Mouse (Mus musculus) hindbrain, postnatal 0 days (tissue): ENCODE measurements around the gene Miga1. TPM values are rescaled to one million over a fixed set of nuclear protein-coding genes. Genes with fewer than 3 reads are reported as not detected.
A peak's percentile ranks its signal among the peaks of the same experiment; 100 is the strongest.

Experiments
- ATAC-seq: fragments of 200-750 bp; cut with Nextera tagmentation; 2 replicates; pipeline ENCODE4 v1.8.0; 2017; ENCODE audit warnings: mild to moderate bottlenecking, moderate TSS enrichment, moderate library complexity
- DNase-seq: peaks from one replicate; pipeline ENCODE4 v3.0.0-alpha.2; 2015; ENCODE audit warnings: low spot score
- H3K27ac ChIP-seq: fragments of 300-500 bp; sonication (generic); 2 replicates; pipeline ENCODE4 v1.5.1; 2014; ENCODE audit warnings: mild to moderate bottlenecking
- H3K27me3 ChIP-seq: fragments of 300-500 bp; sonication (generic); 2 replicates; pipeline ENCODE4 v1.6.1; 2014; ENCODE audit warnings: low read length, mixed read lengths; ENCODE audit not compliant: insufficient read depth
- H3K36me3 ChIP-seq: fragments of 300-500 bp; sonication (generic); 2 replicates; pipeline ENCODE4 v1.6.1; 2014; ENCODE audit warnings: low read length, mixed read lengths; ENCODE audit not compliant: insufficient read depth
- H3K4me1 ChIP-seq: fragments of 300-500 bp; sonication (generic); 2 replicates; pipeline ENCODE4 v1.6.1; 2014; ENCODE audit warnings: antibody characterized with exemption, low read length, mixed read lengths; ENCODE audit not compliant: insufficient read depth
- H3K4me2 ChIP-seq: fragments of 300-500 bp; sonication (generic); 2 replicates; pipeline ENCODE4 v1.6.1; 2014; ENCODE audit warnings: low read depth, mild to moderate bottlenecking, low read length, moderate library complexity, mixed read lengths
- H3K4me3 ChIP-seq: fragments of 300-500 bp; sonication (generic); 2 replicates; pipeline ENCODE4 v1.5.1; 2014; ENCODE audit warnings: low read length
- H3K9ac ChIP-seq: fragments of 300-500 bp; sonication (generic); replicated peaks from 2 replicates; pipeline ENCODE4 v1.6.1; 2014; ENCODE audit warnings: mild to moderate bottlenecking, low read length, moderate library complexity, mixed read lengths
- H3K9me3 ChIP-seq: fragments of 300-500 bp; sonication (generic); 2 replicates; pipeline ENCODE4 v1.6.1; 2016; ENCODE audit warnings: low read length, mixed read lengths
- CTCF ChIP-seq: IDR thresholded peaks from 2 replicates; pipeline ENCODE4 v1.5.1; 2016; ENCODE audit warnings: antibody characterized with exemption, control low read depth, low read depth
- WGBS: fragments of 180-500 bp; shearing (Covaris S2); extraction: QIAGEN DNeasy Blood & Tissue Kit; methylation state at CpG from one replicate; pipeline ENCODE4 v1.1.7; 2014; 5-methylcytosine and 5-hydroxymethylcytosine counted together
- polyA plus RNA-seq: library from polyadenylated mRNA; unstranded; fragments of >200 nt; fragmentation: Nextera tagmentation; extraction: Ambion mirVana; gene quantifications from 2 replicates; pipeline ENCODE4 v1.2.1, GENCODE M21; 2015
- total RNA-seq: library from RNA; depleted of rRNA; stranded (reverse); fragments of >200 nt; gene quantifications from 2 replicates; pipeline ENCODE4 v1.2.3, GENCODE M21; 2014

Gene Miga1
- total and polyA plus RNA-seq, 2 experiments from 2014 or later: 16.7 to 21.1 TPM

GRCm38 (mm10) chr3:152266036-152266421 lies 74.2 kb downstream of the Miga1 start, which contains the start of gene Nexn:
Gene Nexn (minus strand): TSS chr3:152266350.
- ATAC-seq (peak; percentile 13), DNase-seq (no peak)
- WGBS: 6% methylated on average over 13 of the region's 13 CpGs
- H3K4me2 ChIP-seq: peak within 1 kb of the TSS; percentile 93
- H3K27me3 ChIP-seq: 0 out of 2 replicates have a peak, but pooled peaks cover 6% of the 10 kb centered on the region
- peak within 1 kb of the TSS; percentile 47 for H3K4me3 ChIP-seq
- no peak for TF ChIP-seq CTCF
- H3K36me3 ChIP-seq: no peaks in the 10 kb centered on the region
- H3K9me3 ChIP-seq: no peaks in the 10 kb centered on the region
- no peaks in the 10 kb centered on the region for H3K4me1 ChIP-seq
- no peak within 1 kb of the TSS for H3K27ac ChIP-seq
- peak within 1 kb of the TSS; percentile 56 for H3K9ac ChIP-seq

- Histone ChIP-seq H3K4me1 (no peaks in the 10 kb centered on the region), H3K27me3 (0 out of 2 replicates have a peak, but pooled peaks cover 6% of the 10 kb centered on the region), H3K36me3 (no peaks in the 10 kb centered on the region), H3K4me2 (peak overlapping the region; percentile 93), H3K9ac (peak overlapping the region; percentile 56), H3K27ac (no peak overlapping the region), H3K4me3 (peak overlapping the region; percentile 47), H3K9me3 (no peaks in the 10 kb centered on the region)
- under 1% methylated on average over 55 of the region's 63 CpGs for WGBS
- TF ChIP-seq CTCF: no peak
- peak; percentile 44 for DNase-seq
- ATAC-seq: peak; percentile 68
Measured at GRCm38 (mm10) chr3:152265351-152266035, 74.7 kb downstream of the Miga1 start.

GRCm38 (mm10) chr3:152264830-152265229 lies 75.4 kb downstream of the Miga1 start:
- H3K36me3 ChIP-seq: no peaks in the 10 kb centered on the region
- DNase-seq (no peak), ATAC-seq (no peak)
- peak overlapping the region; percentile 93 for H3K4me2 ChIP-seq
- peak overlapping the region; percentile 47; the same call in 1 of the 2 replicates for H3K4me3 ChIP-seq
- WGBS: 41% methylated on average over 12 of the region's 12 CpGs
- H3K9me3 ChIP-seq: no peaks in the 10 kb centered on the region
- no peak overlapping the region for H3K27ac ChIP-seq
- no peak overlapping the region for H3K9ac ChIP-seq
- 0 out of 2 replicates have a peak, but pooled peaks cover 6% of the 10 kb centered on the region for H3K27me3 ChIP-seq
- no peak for TF ChIP-seq CTCF
- H3K4me1 ChIP-seq: no peaks in the 10 kb centered on the region

GRCm38 (mm10) chr3:152264374-152264773 lies 75.8 kb downstream of the Miga1 start:
- Histone ChIP-seq H3K9ac (no peak overlapping the region), H3K4me3 (no peak overlapping the region), H3K4me2 (no peak overlapping the region), H3K27ac (no peak overlapping the region), H3K27me3 (0 out of 2 replicates have a peak, but pooled peaks cover 6% of the 10 kb centered on the region), H3K4me1 (no peaks in the 10 kb centered on the region), H3K36me3 (no peaks in the 10 kb centered on the region), H3K9me3 (no peaks in the 10 kb centered on the region)
- WGBS: 59% methylated on average over 10 of the region's 10 CpGs
- ATAC-seq: no peak
- DNase-seq: no peak
- TF ChIP-seq CTCF: no peak

- Histone ChIP-seq H3K9me3 (no peaks in the 10 kb centered on the region), H3K27ac (no peak overlapping the region), H3K27me3 (0 out of 2 replicates have a peak, but pooled peaks cover 5% of the 10 kb centered on the region), H3K4me1 (no peaks in the 10 kb centered on the region), H3K4me2 (no peak overlapping the region), H3K9ac (no peak overlapping the region), H3K4me3 (no peak overlapping the region), H3K36me3 (no peaks in the 10 kb centered on the region)
- no peak for TF ChIP-seq CTCF
- 25% methylated on average over 8 of the region's 8 CpGs for WGBS
- DNase-seq: no peak
- no peak for ATAC-seq
Measured at GRCm38 (mm10) chr3:152261948-152262347, 78.3 kb downstream of the Miga1 start.

- no peak overlapping the region for H3K27ac ChIP-seq
- H3K4me1 ChIP-seq: no peaks in the 10 kb centered on the region
- 63% methylated on average over 8 of the region's 8 CpGs for WGBS
- H3K9me3 ChIP-seq: no peaks in the 10 kb centered on the region
- no peak for TF ChIP-seq CTCF
- H3K4me2 ChIP-seq: no peak overlapping the region
- no peak for DNase-seq
- no peak for ATAC-seq
- H3K4me3 ChIP-seq: no peak overlapping the region
- no peaks in the 10 kb centered on the region for H3K36me3 ChIP-seq
- no peaks in the 10 kb centered on the region for H3K27me3 ChIP-seq
- no peak overlapping the region for H3K9ac ChIP-seq
Measured at GRCm38 (mm10) chr3:152261436-152261835, 78.8 kb downstream of the Miga1 start.

GRCm38 (mm10) chr3:152260362-152260761 lies 79.8 kb downstream of the Miga1 start:
- Histone ChIP-seq H3K4me3 (no peak overlapping the region), H3K27ac (no peak overlapping the region), H3K4me1 (no peaks in the 10 kb centered on the region), H3K4me2 (no peak overlapping the region), H3K27me3 (no peaks in the 10 kb centered on the region), H3K36me3 (no peaks in the 10 kb centered on the region), H3K9ac (no peak overlapping the region), H3K9me3 (no peaks in the 10 kb centered on the region)
- 87% methylated on average over 1 of the region's 1 CpGs for WGBS
- DNase-seq (no peak), ATAC-seq (no peak)
- TF ChIP-seq CTCF: no peak
